ENCODE assay signal across 10 mouse cellular contexts in the genomic region with DNA sequence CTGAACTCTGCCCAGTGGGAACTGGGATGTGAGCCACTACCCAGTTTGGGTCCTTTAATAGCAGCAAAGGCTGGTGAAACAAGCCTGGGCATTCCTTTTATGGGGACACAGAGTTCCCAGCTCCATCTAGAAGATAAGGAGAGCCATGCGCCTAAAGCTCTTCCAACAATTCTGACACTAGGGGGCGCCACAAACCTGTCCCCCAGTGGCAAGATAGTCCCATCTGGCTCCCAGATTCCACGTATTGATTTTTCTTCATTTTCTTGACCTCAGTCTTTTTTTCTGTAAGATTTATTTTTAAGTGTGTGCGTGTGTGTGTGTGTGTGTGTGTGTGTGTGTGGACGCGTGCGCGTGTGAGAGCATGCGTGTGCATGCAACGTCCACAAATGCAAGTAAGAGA. TPM values are rescaled to one million over a fixed set of nuclear protein-coding genes. Genes with fewer than 3 reads are reported as not detected.
DNase-seq lines count a peak whose midpoint lies in the region; ATAC-seq and TF ChIP-seq lines count a peak whose summit lies in the region.
"Had no signal": no experiment of that assay in that cellular context is flagged by ENCODE, and none has a peak within 500 bp of the region (broad histone marks: within the 10 kb centered on the region; RNA-seq: fewer than 3 reads in every experiment).

No protein-coding gene starts in this region.

- no peak for TF ChIP-seq POLR2A in ES-Bruce4 (IDR thresholded peaks at IDR 0.05; ENCODE audit: insufficient read depth, low read length)
- no peak for TF ChIP-seq POLR2A in cortical plate, adult 2 months (IDR thresholded peaks at IDR 0.05; ENCODE audit: extremely low read depth, insufficient read depth, low read length)

- no peak overlapping the region for H3K27ac ChIP-seq in hindbrain, postnatal 0 days
- H3K27ac ChIP-seq in hindbrain, embryonic 16.5 days (ENCODE audit: low read depth, low read length): no peak overlapping the region
- no peak overlapping the region for H3K27ac ChIP-seq in ES-Bruce4 (ENCODE audit: insufficient read depth, low read length)
- H3K27ac ChIP-seq in cortical plate, adult 2 months (ENCODE audit: insufficient read depth, low read length): no peak overlapping the region
- H3K27ac ChIP-seq in limb, embryonic 12.5 days: peak overlapping the region; percentile 84

- no peak overlapping the region for H3K4me2 ChIP-seq in hindbrain, postnatal 0 days (ENCODE audit: low read depth, low read length)
- H3K4me2 ChIP-seq in hindbrain, embryonic 16.5 days (ENCODE audit: low read length): no peak overlapping the region
- no peak overlapping the region for H3K4me2 ChIP-seq in limb, embryonic 12.5 days

- H3K27me3 ChIP-seq in hindbrain, postnatal 0 days (ENCODE audit: insufficient read depth, low read length): no peaks in the 10 kb centered on the region
- no peaks in the 10 kb centered on the region for H3K27me3 ChIP-seq in hindbrain, embryonic 16.5 days (replicated peaks; ENCODE audit: control insufficient read depth, insufficient read depth, low read length)
- no peaks in the 10 kb centered on the region for H3K27me3 ChIP-seq in ES-Bruce4 (ENCODE audit: control insufficient read depth, insufficient read depth, low read length, poor library complexity, severe bottlenecking)
- H3K27me3 ChIP-seq in limb, embryonic 12.5 days: no peaks in the 10 kb centered on the region; the same call in 1 of the 2 replicates

- TF ChIP-seq CTCF in hindbrain, postnatal 0 days (IDR thresholded peaks at IDR 0.05; ENCODE audit: low read depth): peak; percentile 49
- TF ChIP-seq CTCF in ES-Bruce4 (IDR thresholded peaks at IDR 0.05; ENCODE audit: low read depth, low read length): peak; percentile 74
- TF ChIP-seq CTCF in cortical plate, adult 2 months (IDR thresholded peaks at IDR 0.05; ENCODE audit: extremely low read depth, insufficient read depth, low read length): peak; percentile 43

- 71% methylated on average over 10 of the region's 10 CpGs for WGBS in hindbrain, postnatal 0 days
- WGBS in hindbrain, embryonic 16.5 days: 72% methylated on average over 10 of the region's 10 CpGs
- 73% methylated on average over 10 of the region's 10 CpGs for WGBS in limb, embryonic 12.5 days

- no peak for TF ChIP-seq EP300 in ES-Bruce4 (IDR thresholded peaks at IDR 0.05; ENCODE audit: insufficient read depth, low read depth, low read length)

- H3K4me1 ChIP-seq in hindbrain, postnatal 0 days (ENCODE audit: insufficient read depth, low read length): no peaks in the 10 kb centered on the region
- H3K4me1 ChIP-seq in hindbrain, embryonic 16.5 days (ENCODE audit: control insufficient read depth, insufficient read depth, low read depth, low read length): no peaks in the 10 kb centered on the region
- H3K4me1 ChIP-seq in ES-Bruce4 (ENCODE audit: control insufficient read depth, insufficient read depth, low read length): no peaks in the 10 kb centered on the region
- no peaks in the 10 kb centered on the region for H3K4me1 ChIP-seq in cortical plate, adult 2 months (ENCODE audit: control insufficient read depth, insufficient read depth, low read length)
- peaks cover 22% of the 10 kb centered on the region for H3K4me1 ChIP-seq in limb, embryonic 12.5 days (replicated peaks)

- peak; percentile 27 for DNase-seq in hindbrain, postnatal 0 days (ENCODE audit: low spot score)
- peak; percentile 28 for DNase-seq in 416B (ENCODE audit: low read depth)
- DNase-seq in testis, postnatal 10 days (ENCODE audit: low spot score): peak; percentile 81
- DNase-seq in spleen, postnatal 36 days (ENCODE audit: low spot score in 2 of 2): no peak

- no peaks in the 10 kb centered on the region for H3K9me3 ChIP-seq in hindbrain, postnatal 0 days (ENCODE audit: low read length)
- no peaks in the 10 kb centered on the region for H3K9me3 ChIP-seq in hindbrain, embryonic 16.5 days (ENCODE audit: control insufficient read depth, low read length)
- H3K9me3 ChIP-seq in ES-Bruce4 (replicated peaks; ENCODE audit: control insufficient read depth, insufficient read depth, low read length, poor library complexity, severe bottlenecking): no peaks in the 10 kb centered on the region
- H3K9me3 ChIP-seq in limb, embryonic 12.5 days: 0 out of 2 replicates have a peak, but pooled peaks cover 5% of the 10 kb centered on the region

- no peak for ATAC-seq in hindbrain, postnatal 0 days
- no peak for ATAC-seq in hindbrain, embryonic 16.5 days
- no peak for ATAC-seq in limb, embryonic 12.5 days (ENCODE audit: insufficient number of reproducible peaks, insufficient read depth, low FRiP score, low TSS enrichment, low read depth)

- H3K9ac ChIP-seq in hindbrain, postnatal 0 days (replicated peaks; ENCODE audit: low read length): no peak overlapping the region
- H3K9ac ChIP-seq in hindbrain, embryonic 16.5 days (ENCODE audit: low read depth, low read length): no peak overlapping the region
- H3K9ac ChIP-seq in ES-Bruce4 (ENCODE audit: low read depth, poor library complexity, severe bottlenecking): no peak overlapping the region
- no peak overlapping the region for H3K9ac ChIP-seq in limb, embryonic 12.5 days (replicated peaks)

- H3K4me3 ChIP-seq in hindbrain, postnatal 0 days (ENCODE audit: low read length): no peak overlapping the region
- no peak overlapping the region for H3K4me3 ChIP-seq in hindbrain, embryonic 16.5 days (ENCODE audit: low read length)
- H3K4me3 ChIP-seq in ES-Bruce4 (ENCODE audit: low read depth, low read length): no peak overlapping the region
- no peak overlapping the region for H3K4me3 ChIP-seq in cortical plate, adult 2 months (ENCODE audit: insufficient read depth, low read length)
- no peak overlapping the region for H3K4me3 ChIP-seq in limb, embryonic 12.5 days (replicated peaks)

- no peaks in the 10 kb centered on the region for H3K36me3 ChIP-seq in hindbrain, postnatal 0 days (ENCODE audit: insufficient read depth, low read length)
- no peaks in the 10 kb centered on the region for H3K36me3 ChIP-seq in hindbrain, embryonic 16.5 days (ENCODE audit: control insufficient read depth, insufficient read depth, low read length)
- H3K36me3 ChIP-seq in ES-Bruce4 (ENCODE audit: control insufficient read depth, insufficient read depth, low read length, poor library complexity, severe bottlenecking): no peaks in the 10 kb centered on the region
- H3K36me3 ChIP-seq in limb, embryonic 12.5 days: no peaks in the 10 kb centered on the region

RNA-seq across cellular contexts. Expression of a gene that starts 10.3 kb away (rescaled TPM):
- not detected in 2 replicates for total RNA-seq in hindbrain, postnatal 0 days (2014; rRNA removed)
- not detected in 2 replicates for polyA plus RNA-seq in hindbrain, postnatal 0 days (2015; fragmentation: Nextera tagmentation; extraction: Ambion mirVana)
- not detected in 2 replicates for polyA plus RNA-seq in hindbrain, embryonic 16.5 days (2015; fragmentation: Nextera tagmentation; extraction: Ambion mirVana)
- polyA plus RNA-seq in ES-Bruce4 (2011; ENCODE audit: insufficient read depth, insufficient read length, low read depth, missing spikeins): not detected in 2 replicates
- polyA plus RNA-seq in cortical plate, adult 2 months (2012; rRNA removed): 0.11 TPM in 1 of 2 replicates, not detected in the other
- not detected in 2 replicates for polyA plus RNA-seq in limb, embryonic 12.5 days (2016; fragmentation: Nextera tagmentation; extraction: Ambion mirVana)
- total RNA-seq: layer of hippocampus, adult 8-10 months; neutrophil, adult 5-6 weeks had no signal

RNA-seq across cellular contexts. Expression of a gene that starts 30.6 kb away (rescaled TPM):
- 0.10 and 0.22 TPM in 2 replicates for total RNA-seq in hindbrain, postnatal 0 days (2014; rRNA removed)
- polyA plus RNA-seq in hindbrain, postnatal 0 days (2015; fragmentation: Nextera tagmentation; extraction: Ambion mirVana): 0.08 and 0.13 TPM in 2 replicates
- 0.04 TPM in 1 of 2 replicates, not detected in the other for polyA plus RNA-seq in hindbrain, embryonic 16.5 days (2015; fragmentation: Nextera tagmentation; extraction: Ambion mirVana)
- 0.51 TPM in 1 of 2 replicates, not detected in the other for polyA plus RNA-seq in ES-Bruce4 (2011; ENCODE audit: insufficient read depth, insufficient read length, low read depth, missing spikeins)
- 0.89 and 1.1 TPM in 2 replicates for polyA plus RNA-seq in cortical plate, adult 2 months (2012; rRNA removed)
- 0.20 and 0.28 TPM in 2 replicates for polyA plus RNA-seq in limb, embryonic 12.5 days (2016; fragmentation: Nextera tagmentation; extraction: Ambion mirVana)
- total RNA-seq: neutrophil, adult 5-6 weeks had no signal

RNA-seq across cellular contexts. Expression of a gene that starts 33.5 kb away (rescaled TPM):
- 0.73 and 1.8 TPM in 2 replicates for total RNA-seq in hindbrain, postnatal 0 days (2014; rRNA removed)
- 0.70 and 0.92 TPM in 2 replicates for polyA plus RNA-seq in hindbrain, postnatal 0 days (2015; fragmentation: Nextera tagmentation; extraction: Ambion mirVana)
- polyA plus RNA-seq in hindbrain, embryonic 16.5 days (2015; fragmentation: Nextera tagmentation; extraction: Ambion mirVana): 0.49 and 0.75 TPM in 2 replicates
- polyA plus RNA-seq in ES-Bruce4 (2011; ENCODE audit: insufficient read depth, insufficient read length, low read depth, missing spikeins): not detected in 2 replicates
- 1.8 and 2.3 TPM in 2 replicates for polyA plus RNA-seq in cortical plate, adult 2 months (2012; rRNA removed)
- polyA plus RNA-seq in limb, embryonic 12.5 days (2016; fragmentation: Nextera tagmentation; extraction: Ambion mirVana): 0.38 and 0.72 TPM in 2 replicates
- total RNA-seq: neutrophil, adult 5-6 weeks had no signal

RNA-seq across cellular contexts. Expression of a gene that starts 50.4 kb away (rescaled TPM):
- not detected in 2 replicates for total RNA-seq in hindbrain, postnatal 0 days (2014; rRNA removed)
- polyA plus RNA-seq in hindbrain, postnatal 0 days (2015; fragmentation: Nextera tagmentation; extraction: Ambion mirVana): not detected in 2 replicates
- polyA plus RNA-seq in hindbrain, embryonic 16.5 days (2015; fragmentation: Nextera tagmentation; extraction: Ambion mirVana): 0.11 TPM in 1 of 2 replicates, not detected in the other
- not detected in 2 replicates for polyA plus RNA-seq in ES-Bruce4 (2011; ENCODE audit: insufficient read depth, insufficient read length, low read depth, missing spikeins)
- not detected in 2 replicates for polyA plus RNA-seq in cortical plate, adult 2 months (2012; rRNA removed)
- polyA plus RNA-seq in limb, embryonic 12.5 days (2016; fragmentation: Nextera tagmentation; extraction: Ambion mirVana): not detected in 2 replicates
- total RNA-seq: layer of hippocampus, adult 8-10 months; neutrophil, adult 5-6 weeks had no signal

RNA-seq across cellular contexts. Expression of a gene that starts 59.9 kb away (rescaled TPM):
- 0.36 TPM in 1 of 2 replicates, not detected in the other for total RNA-seq in hindbrain, postnatal 0 days (2014; rRNA removed)
- not detected in 2 replicates for polyA plus RNA-seq in hindbrain, postnatal 0 days (2015; fragmentation: Nextera tagmentation; extraction: Ambion mirVana)
- 0.06 TPM in 1 of 2 replicates, not detected in the other for polyA plus RNA-seq in hindbrain, embryonic 16.5 days (2015; fragmentation: Nextera tagmentation; extraction: Ambion mirVana)
- polyA plus RNA-seq in ES-Bruce4 (2011; ENCODE audit: insufficient read depth, insufficient read length, low read depth, missing spikeins): not detected in 2 replicates
- polyA plus RNA-seq in cortical plate, adult 2 months (2012; rRNA removed): not detected in 2 replicates
- 0.08 TPM in 1 of 2 replicates, not detected in the other for polyA plus RNA-seq in limb, embryonic 12.5 days (2016; fragmentation: Nextera tagmentation; extraction: Ambion mirVana)
- total RNA-seq: layer of hippocampus, adult 8-10 months; neutrophil, adult 5-6 weeks had no signal

Comparison
In these comparisons a context has a peak if more than half of its experiments do, and no peak if none do; other contexts are left out.
1. DNase-seq: peak in hindbrain, postnatal 0 days (single experiment), 416B (single experiment) and testis, postnatal 10 days (single experiment); none in spleen, postnatal 36 days (0 of 2).
2. Peak in every context shown above with its lines, with median percentiles within 50 percentile points of each other: CTCF ChIP-seq.